Comparison of ENCODE assay signal across 16 mouse cellular contexts in genomic region chr1:130474226-130474625, GRCm38 (mm10). TPM values are rescaled to one million over a fixed set of nuclear protein-coding genes. Genes with fewer than 3 reads are reported as not detected.
DNase-seq lines count a peak whose midpoint lies in the region; ATAC-seq lines count a peak whose summit lies in the region.
"Had no signal": no experiment of that assay in that cellular context is flagged by ENCODE, and none has a peak within 500 bp of the region (broad histone marks: within the 10 kb centered on the region; RNA-seq: fewer than 3 reads in every experiment).

No protein-coding gene starts in this region.

- no peak overlapping the region for H3K9ac ChIP-seq in kidney, embryonic 14.5 days (ENCODE audit: low read depth, low read length)
- no peak overlapping the region for H3K9ac ChIP-seq in intestine, embryonic 16.5 days (ENCODE audit: low read depth, low read length)
- H3K9ac ChIP-seq: heart, embryonic 12.5 days; limb, embryonic 12.5 days; neural tube, embryonic 12.5 days had no signal

- H3K4me3 ChIP-seq in kidney, embryonic 14.5 days (ENCODE audit: low read length), result no peak overlapping the region
- H3K4me3 ChIP-seq in intestine, embryonic 16.5 days (ENCODE audit: low read length), result no peak overlapping the region
- H3K4me3 ChIP-seq: gastrocnemius, adult 2 months; heart, embryonic 12.5 days; limb, embryonic 12.5 days; neural tube, embryonic 12.5 days had no signal

- no peaks in the 10 kb centered on the region for H3K36me3 ChIP-seq in kidney, embryonic 14.5 days (ENCODE audit: control insufficient read depth, insufficient read depth, low read length)
- no peaks in the 10 kb centered on the region for H3K36me3 ChIP-seq in intestine, embryonic 16.5 days (ENCODE audit: control insufficient read depth, insufficient read depth, low read length)
- H3K36me3 ChIP-seq: heart, embryonic 12.5 days; limb, embryonic 12.5 days; neural tube, embryonic 12.5 days had no signal

- 42% methylated on average over 1 of the region's 1 CpGs for WGBS in kidney, embryonic 14.5 days
- 28% methylated on average over 1 of the region's 1 CpGs for WGBS in intestine, embryonic 16.5 days

- H3K27me3 ChIP-seq in kidney, embryonic 14.5 days (ENCODE audit: control insufficient read depth, insufficient read depth, low read length), result no peaks in the 10 kb centered on the region
- no peaks in the 10 kb centered on the region for H3K27me3 ChIP-seq in intestine, embryonic 16.5 days (replicated peaks; ENCODE audit: control insufficient read depth, insufficient read depth, low read length)
- H3K27me3 ChIP-seq: CH12.LX; heart, embryonic 12.5 days; limb, embryonic 12.5 days; neural tube, embryonic 12.5 days had no signal

- no peaks in the 10 kb centered on the region for H3K9me3 ChIP-seq in kidney, embryonic 14.5 days (ENCODE audit: control insufficient read depth, low read length)
- no peaks in the 10 kb centered on the region for H3K9me3 ChIP-seq in intestine, embryonic 16.5 days (ENCODE audit: control insufficient read depth, low read length)
- H3K9me3 ChIP-seq: heart, embryonic 12.5 days; limb, embryonic 12.5 days; neural tube, embryonic 12.5 days had no signal

- ATAC-seq in kidney, embryonic 14.5 days (ENCODE audit: low FRiP score, low TSS enrichment), result no peak
- ATAC-seq in CD4-positive, CD25-positive, alpha-beta regulatory T cell, adult 4 months, result peak; percentile 30
- ATAC-seq in intestine, embryonic 16.5 days, result peak; percentile 79
- peak; percentile 51 for ATAC-seq in megakaryocyte, adult 5-6 weeks (ENCODE audit: poor library complexity, severe bottlenecking)

- no peak overlapping the region for H3K4me2 ChIP-seq in kidney, embryonic 14.5 days (replicated peaks; ENCODE audit: low read depth, low read length)
- H3K4me2 ChIP-seq in intestine, embryonic 16.5 days (ENCODE audit: low read depth, low read length), result no peak overlapping the region
- H3K4me2 ChIP-seq: heart, embryonic 12.5 days; limb, embryonic 12.5 days; midbrain, embryonic 11.5 days; neural tube, embryonic 12.5 days had no signal

- DNase-seq in kidney, postnatal 10 days, result peak; percentile 9
- DNase-seq in ovary, postnatal 14 days (ENCODE audit: low spot score), result no peak
- DNase-seq in frontal cortex, postnatal 14 days (ENCODE audit: low spot score in 2 of 2), result no peak
- no peak for DNase-seq in cerebellum, adult 18-20 months
- DNase-seq: cerebellum, postnatal 25 days; gastrocnemius, adult 2 months had no signal

- H3K4me1 ChIP-seq in kidney, embryonic 14.5 days (ENCODE audit: control insufficient read depth, insufficient read depth, low read length), result no peaks in the 10 kb centered on the region
- H3K4me1 ChIP-seq in intestine, embryonic 16.5 days (ENCODE audit: control insufficient read depth, insufficient read depth, low read length), result no peaks in the 10 kb centered on the region
- H3K4me1 ChIP-seq: heart, embryonic 12.5 days; limb, embryonic 12.5 days; neural tube, embryonic 12.5 days had no signal

- no peak overlapping the region for H3K27ac ChIP-seq in kidney, embryonic 14.5 days (ENCODE audit: low read depth, low read length)
- H3K27ac ChIP-seq in intestine, embryonic 16.5 days (ENCODE audit: low read length), result no peak overlapping the region
- H3K27ac ChIP-seq: gastrocnemius, adult 2 months; limb, embryonic 12.5 days; neural tube, embryonic 12.5 days had no signal

RNA-seq across cellular contexts. Expression of gene Cd55, which starts 11.7 kb away (rescaled TPM):
- polyA plus RNA-seq in kidney, embryonic 14.5 days (2014; fragmentation: Nextera tagmentation; extraction: Ambion mirVana), result 12.8 and 13.0 TPM in 2 replicates
- polyA plus RNA-seq in CD4-positive, CD25-positive, alpha-beta regulatory T cell, adult 4 months (2017; shearing (Covaris generic)), result 10 to 100 TPM; 32.3 to 39.3 TPM
- polyA plus RNA-seq in intestine, embryonic 16.5 days (2015; fragmentation: Nextera tagmentation; extraction: Ambion mirVana), result 22.6 and 22.9 TPM in 2 replicates
- total RNA-seq in megakaryocyte, adult 5-6 weeks (2015), result 24.5 and 27.1 TPM in 2 replicates
- 11.6 and 12.2 TPM in 2 replicates for total RNA-seq in megakaryocyte, adult 5-6 weeks (2017)

RNA-seq across cellular contexts. Expression of gene Cd55b, which starts 51.4 kb away (rescaled TPM):
- polyA plus RNA-seq in kidney, embryonic 14.5 days (2014; fragmentation: Nextera tagmentation; extraction: Ambion mirVana), result not detected in 2 replicates
- polyA plus RNA-seq in CD4-positive, CD25-positive, alpha-beta regulatory T cell, adult 4 months (2017; shearing (Covaris generic)), result not detected
- not detected in 2 replicates for polyA plus RNA-seq in intestine, embryonic 16.5 days (2015; fragmentation: Nextera tagmentation; extraction: Ambion mirVana)
- total RNA-seq in megakaryocyte, adult 5-6 weeks (2015), result not detected in 2 replicates
- total RNA-seq in megakaryocyte, adult 5-6 weeks (2017), result not detected in 2 replicates
- total RNA-seq: CH12.LX; layer of hippocampus, postnatal 25 days had no signal
- polyA plus RNA-seq: heart, embryonic 12.5 days; limb, embryonic 12.5 days; midbrain, embryonic 11.5 days; neural tube, embryonic 12.5 days had no signal
